25 mouse cellular contexts compared by ENCODE assay signal in genomic region chr6:15466634-15467033, GRCm38 (mm10).
DNase-seq lines count a peak whose midpoint lies in the region; ATAC-seq and TF ChIP-seq lines count a peak whose summit lies in the region.
"Had no signal": no experiment of that assay in that cellular context is flagged by ENCODE, and none has a peak within 500 bp of the region (broad histone marks: within the 10 kb centered on the region; RNA-seq: fewer than 3 reads in every experiment).

No protein-coding gene starts in this region.

- no peak for TF ChIP-seq CTCF in lung, embryonic 14.5 days (IDR thresholded peaks at IDR 0.05; ENCODE audit: low read depth)

- H3K27me3 ChIP-seq in forebrain, embryonic 11.5 days (ENCODE audit: control insufficient read depth, insufficient read depth, low read length): no peaks in the 10 kb centered on the region
- no peaks in the 10 kb centered on the region for H3K27me3 ChIP-seq in forebrain, embryonic 14.5 days (replicated peaks; ENCODE audit: control insufficient read depth, insufficient read depth, low read length)
- no peaks in the 10 kb centered on the region for H3K27me3 ChIP-seq in kidney, embryonic 16.5 days (ENCODE audit: insufficient read depth, low read length)
- H3K27me3 ChIP-seq in lung, embryonic 14.5 days (ENCODE audit: insufficient read depth, low read length): no peaks in the 10 kb centered on the region
- H3K27me3 ChIP-seq: embryonic facial prominence, embryonic 12.5 days; embryonic facial prominence, embryonic 15.5 days; forebrain, embryonic 12.5 days; heart, embryonic 13.5 days had no signal

- H3K27ac ChIP-seq in forebrain, embryonic 11.5 days (ENCODE audit: low read depth, low read length): no peak overlapping the region
- no peak overlapping the region for H3K27ac ChIP-seq in forebrain, embryonic 14.5 days (ENCODE audit: low read depth, low read length)
- H3K27ac ChIP-seq in kidney, embryonic 16.5 days (ENCODE audit: low read length): no peak overlapping the region
- no peak overlapping the region for H3K27ac ChIP-seq in lung, embryonic 14.5 days (ENCODE audit: low read depth)
- H3K27ac ChIP-seq: embryonic facial prominence, embryonic 12.5 days; embryonic facial prominence, embryonic 15.5 days; forebrain, embryonic 12.5 days; heart, adult 2 months; heart, embryonic 10.5 days; heart, embryonic 13.5 days; hindbrain, embryonic 14.5 days had no signal

- no peaks in the 10 kb centered on the region for H3K9me3 ChIP-seq in forebrain, embryonic 11.5 days (ENCODE audit: control insufficient read depth, low read length)
- H3K9me3 ChIP-seq in forebrain, embryonic 14.5 days (replicated peaks; ENCODE audit: control insufficient read depth, low read length): no peaks in the 10 kb centered on the region
- H3K9me3 ChIP-seq in kidney, embryonic 16.5 days (ENCODE audit: low read length): no peaks in the 10 kb centered on the region
- no peaks in the 10 kb centered on the region for H3K9me3 ChIP-seq in lung, embryonic 14.5 days (ENCODE audit: low read depth, low read length)
- H3K9me3 ChIP-seq: embryonic facial prominence, embryonic 12.5 days; embryonic facial prominence, embryonic 15.5 days; forebrain, embryonic 12.5 days; heart, embryonic 10.5 days; heart, embryonic 13.5 days had no signal

- no peaks in the 10 kb centered on the region for H3K36me3 ChIP-seq in forebrain, embryonic 11.5 days (ENCODE audit: control insufficient read depth, insufficient read depth, low read length)
- H3K36me3 ChIP-seq in forebrain, embryonic 14.5 days (ENCODE audit: control insufficient read depth, insufficient read depth, low read length): no peaks in the 10 kb centered on the region
- no peaks in the 10 kb centered on the region for H3K36me3 ChIP-seq in kidney, embryonic 16.5 days (ENCODE audit: insufficient read depth, low read length)
- no peaks in the 10 kb centered on the region for H3K36me3 ChIP-seq in lung, embryonic 14.5 days (ENCODE audit: insufficient read depth)
- H3K36me3 ChIP-seq: embryonic facial prominence, embryonic 12.5 days; embryonic facial prominence, embryonic 15.5 days; forebrain, embryonic 12.5 days; heart, embryonic 10.5 days; heart, embryonic 13.5 days had no signal

- H3K4me2 ChIP-seq in forebrain, embryonic 11.5 days (ENCODE audit: low read depth, low read length, severe bottlenecking): no peak overlapping the region
- H3K4me2 ChIP-seq in forebrain, embryonic 14.5 days (ENCODE audit: low read length): no peak overlapping the region
- no peak overlapping the region for H3K4me2 ChIP-seq in kidney, embryonic 16.5 days (replicated peaks; ENCODE audit: low read depth, low read length)
- H3K4me2 ChIP-seq in lung, embryonic 14.5 days: no peak overlapping the region
- H3K4me2 ChIP-seq: embryonic facial prominence, embryonic 12.5 days; embryonic facial prominence, embryonic 15.5 days; forebrain, embryonic 12.5 days; heart, embryonic 13.5 days; hindbrain, embryonic 14.5 days had no signal

- 66% methylated on average over 1 of the region's 1 CpGs for WGBS in forebrain, embryonic 11.5 days
- WGBS in forebrain, embryonic 14.5 days: 59% methylated on average over 1 of the region's 1 CpGs
- WGBS in kidney, embryonic 16.5 days: 78% methylated on average over 1 of the region's 1 CpGs
- WGBS in lung, embryonic 14.5 days: 45% methylated on average over 1 of the region's 1 CpGs

- no peak for DNase-seq in forebrain, embryonic 11.5 days (ENCODE audit: low spot score)
- no peak for DNase-seq in forebrain, embryonic 14.5 days (ENCODE audit: low spot score)
- no peak for DNase-seq in kidney, adult 18-20 months
- DNase-seq in lung, embryonic 14.5 days: no peak
- no peak for DNase-seq in lung, postnatal 36 days
- peak; percentile 46 for DNase-seq in Muller cell, postnatal 12 days (ENCODE audit: inconsistent ontology term)
- DNase-seq: adrenal gland, postnatal 10 days; adrenal gland, postnatal 36 days; cerebellum, adult 18-20 months; cerebellum, adult 9-10 months; cerebellum, postnatal 14 days; gastrocnemius, postnatal 10 days; gastrocnemius, postnatal 36 days; heart, adult 2 months; heart, postnatal 14 days; heart, postnatal 4 days had no signal

- no peak overlapping the region for H3K4me3 ChIP-seq in forebrain, embryonic 11.5 days (ENCODE audit: low read depth, low read length)
- no peak overlapping the region for H3K4me3 ChIP-seq in forebrain, embryonic 14.5 days (ENCODE audit: low read depth, low read length)
- no peak overlapping the region for H3K4me3 ChIP-seq in kidney, embryonic 16.5 days (ENCODE audit: low read length)
- H3K4me3 ChIP-seq in lung, embryonic 14.5 days (ENCODE audit: low read depth, low read length): no peak overlapping the region
- H3K4me3 ChIP-seq: embryonic facial prominence, embryonic 12.5 days; embryonic facial prominence, embryonic 15.5 days; forebrain, embryonic 12.5 days; heart, adult 2 months; heart, embryonic 10.5 days; heart, embryonic 13.5 days had no signal

- no peaks in the 10 kb centered on the region for H3K4me1 ChIP-seq in forebrain, embryonic 11.5 days (replicated peaks; ENCODE audit: control insufficient read depth, insufficient read depth, low read length)
- H3K4me1 ChIP-seq in forebrain, embryonic 14.5 days (ENCODE audit: control insufficient read depth, insufficient read depth, low read length): no peaks in the 10 kb centered on the region
- no peaks in the 10 kb centered on the region for H3K4me1 ChIP-seq in kidney, embryonic 16.5 days (ENCODE audit: insufficient read depth, low read length)
- H3K4me1 ChIP-seq in lung, embryonic 14.5 days (ENCODE audit: insufficient read depth): no peaks in the 10 kb centered on the region
- H3K4me1 ChIP-seq: embryonic facial prominence, embryonic 12.5 days; embryonic facial prominence, embryonic 15.5 days; forebrain, embryonic 12.5 days; heart, embryonic 10.5 days; heart, embryonic 13.5 days had no signal

- 0 out of 2 replicates have a peak, but pooled peaks have one; percentile 15 for ATAC-seq in forebrain, embryonic 11.5 days (replicated peaks; ENCODE audit: low FRiP score)
- no peak for ATAC-seq in forebrain, embryonic 14.5 days
- peak; percentile 65; the same call in 1 of the 2 replicates for ATAC-seq in kidney, embryonic 16.5 days (ENCODE audit: low FRiP score, low TSS enrichment)
- ATAC-seq in lung, embryonic 14.5 days (ENCODE audit: insufficient read depth): peak; percentile 47; the same call in 1 of the 2 replicates
- ATAC-seq: forebrain, embryonic 16.5 days; Patski had no signal

- no peak overlapping the region for H3K9ac ChIP-seq in forebrain, embryonic 11.5 days (ENCODE audit: low read length)
- H3K9ac ChIP-seq in forebrain, embryonic 14.5 days (ENCODE audit: low read length): no peak overlapping the region
- no peak overlapping the region for H3K9ac ChIP-seq in kidney, embryonic 16.5 days (replicated peaks; ENCODE audit: low read length)
- H3K9ac ChIP-seq in lung, embryonic 14.5 days: no peak overlapping the region
- H3K9ac ChIP-seq: embryonic facial prominence, embryonic 12.5 days; embryonic facial prominence, embryonic 15.5 days; forebrain, embryonic 12.5 days; heart, embryonic 13.5 days; hindbrain, embryonic 14.5 days had no signal
